Mouse (Mus musculus): Measurements from ENCODE around the gene Dock8.

Dock8 gene

GRCm38 (mm10) chr19:25246062-25246461 is 246.7 kb downstream of the Dock8 start:
- in situ Hi-C loops (cut with MboI, MseI), result no loop called here

GRCm38 (mm10) chr19:25247858-25248552 is 248.7 kb downstream of the Dock8 start:
- in situ Hi-C loops (cut with MboI, MseI), result no loop called here

- in situ Hi-C loops (cut with MboI, MseI), result no loop called here
These were observed 249.9 kb downstream of the Dock8 start for GRCm38 (mm10) chr19:25249230-25249629.

GRCm38 (mm10) chr19:25251610-25252140 is 252.3 kb downstream of the Dock8 start:
- in situ Hi-C loops (cut with MboI, MseI), result no loop called here
